Mouse (Mus musculus) liver, embryonic 16.5 days (tissue): ENCODE measurements around the gene Pafah1b3. TPM values are rescaled to one million over a fixed set of nuclear protein-coding genes. Genes with fewer than 3 reads are reported as not detected.

Experiments
- ATAC-seq: fragments of 200-750 bp; cut with Nextera tagmentation; 2 replicates; pipeline ENCODE4 v1.8.0; 2017; ENCODE audit warnings: low read depth, mild to moderate bottlenecking, moderate number of reproducible peaks, moderate library complexity
- H3K27ac ChIP-seq: fragments of 300-500 bp; sonication (generic); 2 replicates; pipeline ENCODE4 v1.5.1; 2014; ENCODE audit warnings: mild to moderate bottlenecking, low read length
- H3K27me3 ChIP-seq: fragments of 300-500 bp; sonication (generic); 2 replicates; pipeline ENCODE4 v1.6.1; 2014; ENCODE audit warnings: low read depth, low read length, mixed read lengths; ENCODE audit not compliant: control insufficient read depth, insufficient read depth
- H3K36me3 ChIP-seq: fragments of 300-500 bp; sonication (generic); 2 replicates; pipeline ENCODE4 v1.6.1; 2014; ENCODE audit warnings: mild to moderate bottlenecking; ENCODE audit not compliant: control insufficient read depth, insufficient read depth
- H3K4me1 ChIP-seq: fragments of 300-500 bp; sonication (generic); 2 replicates; pipeline ENCODE4 v1.6.1; 2014; ENCODE audit warnings: low read depth, low read length, mixed read lengths; ENCODE audit not compliant: control insufficient read depth
- H3K4me2 ChIP-seq: fragments of 300-500 bp; sonication (generic); 2 replicates; pipeline ENCODE4 v1.6.1; 2014; ENCODE audit warnings: low read depth, low read length, mixed read lengths
- H3K4me3 ChIP-seq: fragments of 300-500 bp; sonication (generic); 2 replicates; pipeline ENCODE4 v1.5.1; 2014; ENCODE audit warnings: low read depth, mild to moderate bottlenecking, low read length
- H3K9ac ChIP-seq: fragments of 300-500 bp; sonication (generic); 2 replicates; pipeline ENCODE4 v1.6.1; 2014; ENCODE audit warnings: low read depth, low read length
- H3K9me3 ChIP-seq: fragments of 300-500 bp; sonication (generic); replicated peaks from 2 replicates; pipeline ENCODE4 v1.6.1; 2016; ENCODE audit warnings: low read length; ENCODE audit not compliant: control insufficient read depth
- WGBS: fragments of 180-500 bp; shearing (Covaris S2); extraction: QIAGEN DNeasy Blood & Tissue Kit; methylation state at CpG from one replicate; pipeline ENCODE4 v1.1.7; 2014; ENCODE audit not compliant: insufficient replicate concordance; 5-methylcytosine and 5-hydroxymethylcytosine counted together
- polyA plus RNA-seq: library from polyadenylated mRNA; unstranded; fragments of >200 nt; fragmentation: Nextera tagmentation; extraction: Ambion mirVana; gene quantifications from 2 replicates; pipeline ENCODE4 v1.2.1, GENCODE M21; 2015

The Pafah1b3 gene
- polyA plus RNA-seq, 1 experiment from 2014 or later = 25.6 TPM

GRCm38 (mm10) chr7:25279861-25280791 lies 17.7 kb downstream of the Pafah1b3 start:
- Histone ChIP-seq H3K4me1 (peaks cover 76% of the 10 kb centered on the region), H3K36me3 (peaks cover 1% of the 10 kb centered on the region; the same call in 1 of the 2 replicates), H3K9me3 (no peaks in the 10 kb centered on the region), H3K27ac (peak overlapping the region; percentile 95), H3K9ac (peak overlapping the region; percentile 78), H3K27me3 (no peaks in the 10 kb centered on the region), H3K4me2 (peak overlapping the region; percentile 99), H3K4me3 (peak overlapping the region; percentile 72)
- 0% methylated on average over 6 of the region's 6 CpGs for WGBS
- no peak for ATAC-seq

- Histone ChIP-seq H3K36me3 (no peaks in the 10 kb centered on the region), H3K4me1 (peaks cover 83% of the 10 kb centered on the region), H3K4me2 (peak overlapping the region; percentile 99), H3K4me3 (peak overlapping the region; percentile 72), H3K27ac (peak overlapping the region; percentile 95), H3K9ac (peak overlapping the region; percentile 78), H3K9me3 (no peaks in the 10 kb centered on the region), H3K27me3 (no peaks in the 10 kb centered on the region)
- ATAC-seq = peak; percentile 25
- WGBS = under 1% methylated on average over 46 of the region's 49 CpGs
These were observed 18.5 kb downstream of the Pafah1b3 start for GRCm38 (mm10) chr7:25279076-25279860.

DNA sequence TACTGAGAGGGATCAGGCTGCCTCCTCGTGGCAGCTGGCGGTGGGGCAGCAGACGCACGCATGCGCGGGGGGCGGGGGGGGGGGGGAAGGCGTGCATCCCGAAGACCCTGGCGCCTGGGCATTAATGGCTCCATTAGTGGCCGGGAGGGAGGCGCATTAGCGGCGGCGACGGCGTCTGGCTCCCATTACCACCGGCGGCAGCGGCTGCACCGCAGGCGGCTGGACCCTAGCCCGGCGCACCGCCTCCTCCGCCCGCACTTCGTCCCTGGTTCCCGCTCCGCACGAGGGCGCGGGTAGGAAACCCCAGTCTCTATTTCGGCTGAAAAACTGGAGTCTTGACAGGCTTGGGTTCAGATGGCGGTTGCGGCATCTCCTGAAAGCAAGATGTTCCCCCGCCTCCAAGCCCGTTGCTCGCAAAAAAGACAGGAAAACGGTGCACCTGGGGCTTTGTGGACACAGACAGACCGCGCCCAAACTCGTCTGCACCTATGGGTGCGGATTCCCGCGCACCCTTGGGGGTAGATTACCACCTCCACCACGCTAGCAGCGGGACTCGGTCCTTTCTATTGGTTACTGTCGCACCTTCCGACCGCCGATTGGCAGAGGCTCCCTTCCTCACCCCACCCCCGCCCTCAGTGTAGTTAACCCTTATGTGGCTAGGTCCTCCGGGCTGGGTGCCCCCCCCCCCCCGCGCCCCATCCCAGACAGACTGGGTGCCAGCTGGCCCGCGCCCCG lies 19.3 kb downstream of the Pafah1b3 start:
- no peaks in the 10 kb centered on the region for H3K36me3 ChIP-seq
- peak overlapping the region; percentile 78 for H3K9ac ChIP-seq
- 0% methylated on average over 50 of the region's 60 CpGs for WGBS
- H3K27me3 ChIP-seq = no peaks in the 10 kb centered on the region
- no peaks in the 10 kb centered on the region for H3K9me3 ChIP-seq
- peak; percentile 58 for ATAC-seq
- peak overlapping the region; percentile 72 for H3K4me3 ChIP-seq
- H3K4me2 ChIP-seq = peak overlapping the region; percentile 99
- peaks cover 83% of the 10 kb centered on the region for H3K4me1 ChIP-seq
- H3K27ac ChIP-seq = peak overlapping the region; percentile 95

DNA sequence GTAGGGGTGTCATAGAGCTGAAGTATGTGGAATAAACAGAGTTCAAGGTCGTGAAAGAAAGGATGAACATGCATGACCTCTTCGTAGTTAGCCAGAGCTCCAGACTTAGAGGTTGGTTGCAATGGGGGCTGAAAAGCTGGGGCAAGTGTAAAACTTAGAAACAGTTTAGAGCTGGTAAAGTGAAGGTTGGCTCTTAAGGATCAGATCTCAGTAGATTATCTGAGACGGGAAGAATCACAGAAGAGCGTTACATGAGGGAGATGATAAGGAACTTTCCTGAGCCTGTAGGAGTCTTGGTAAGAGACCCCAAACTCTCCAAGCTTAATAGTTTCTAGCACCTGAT lies 19.8 kb downstream of the Pafah1b3 start:
- H3K4me1 ChIP-seq = peaks cover 83% of the 10 kb centered on the region
- H3K36me3 ChIP-seq = peaks cover 2% of the 10 kb centered on the region
- WGBS = 8% methylated on average over 4 of the region's 4 CpGs
- no peaks in the 10 kb centered on the region for H3K27me3 ChIP-seq
- peak overlapping the region; percentile 78 for H3K9ac ChIP-seq
- H3K4me2 ChIP-seq = peak overlapping the region; percentile 99
- no peaks in the 10 kb centered on the region for H3K9me3 ChIP-seq
- H3K27ac ChIP-seq = peak overlapping the region; percentile 95
- H3K4me3 ChIP-seq = peak overlapping the region; percentile 72
- ATAC-seq = no peak

GRCm38 (mm10) chr7:25277405-25277804 lies 20.4 kb downstream of the Pafah1b3 start:
- Histone ChIP-seq H3K4me3 (no peak overlapping the region), H3K27me3 (no peaks in the 10 kb centered on the region), H3K9ac (peak overlapping the region; percentile 78), H3K9me3 (no peaks in the 10 kb centered on the region), H3K4me1 (peaks cover 86% of the 10 kb centered on the region), H3K36me3 (peaks cover 7% of the 10 kb centered on the region), H3K4me2 (peak overlapping the region; percentile 99), H3K27ac (peak overlapping the region; percentile 95)
- 85% methylated on average over 4 of the region's 4 CpGs for WGBS
- ATAC-seq = no peak

DNA sequence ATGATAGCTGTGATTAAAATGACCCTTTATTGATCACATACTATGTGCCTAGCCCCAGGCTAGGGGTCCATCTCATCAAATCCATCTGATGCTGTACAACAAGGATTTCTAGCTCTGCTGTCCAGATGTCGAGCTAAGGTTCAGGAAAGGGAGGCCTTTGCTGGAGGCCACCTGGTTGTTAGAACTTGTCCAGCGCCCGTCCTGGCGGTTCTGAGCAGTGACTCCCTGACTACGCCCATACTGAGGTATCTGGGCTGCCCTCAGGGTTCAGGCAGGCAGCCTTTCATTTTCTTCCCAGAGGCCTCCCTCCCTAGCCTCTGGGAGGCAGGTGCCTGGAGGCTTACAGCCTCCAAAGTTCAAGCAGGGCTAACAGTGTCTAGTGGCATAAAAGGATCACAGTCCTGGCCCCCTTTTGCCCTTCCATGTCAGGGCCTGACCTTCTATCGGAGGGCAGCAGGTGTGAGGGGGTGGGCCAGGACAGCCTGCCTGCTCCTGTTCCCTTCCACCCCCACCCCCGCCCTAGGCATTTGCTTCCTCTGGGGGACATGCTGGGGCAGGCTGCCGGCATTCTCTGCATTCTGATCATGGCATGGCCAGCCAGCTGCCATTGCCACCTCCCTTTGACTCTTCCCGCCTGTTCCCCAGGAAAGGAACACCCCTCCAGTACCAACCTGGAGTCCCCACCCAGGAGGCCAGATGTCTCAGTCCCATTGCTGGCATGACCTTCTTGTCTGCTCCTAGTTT lies 22.1 kb downstream of the Pafah1b3 start:
- H3K27me3 ChIP-seq = no peaks in the 10 kb centered on the region
- H3K4me2 ChIP-seq = no peak overlapping the region
- 0 out of 2 replicates have a peak overlapping the region, but pooled peaks have one; percentile 35 for H3K9ac ChIP-seq
- H3K4me3 ChIP-seq = no peak overlapping the region
- H3K36me3 ChIP-seq = peaks cover 13% of the 10 kb centered on the region
- WGBS = 58% methylated on average over 9 of the region's 9 CpGs
- no peaks in the 10 kb centered on the region for H3K9me3 ChIP-seq
- no peak for ATAC-seq
- peak overlapping the region; percentile 58 for H3K27ac ChIP-seq
- peaks cover 77% of the 10 kb centered on the region for H3K4me1 ChIP-seq

DNA sequence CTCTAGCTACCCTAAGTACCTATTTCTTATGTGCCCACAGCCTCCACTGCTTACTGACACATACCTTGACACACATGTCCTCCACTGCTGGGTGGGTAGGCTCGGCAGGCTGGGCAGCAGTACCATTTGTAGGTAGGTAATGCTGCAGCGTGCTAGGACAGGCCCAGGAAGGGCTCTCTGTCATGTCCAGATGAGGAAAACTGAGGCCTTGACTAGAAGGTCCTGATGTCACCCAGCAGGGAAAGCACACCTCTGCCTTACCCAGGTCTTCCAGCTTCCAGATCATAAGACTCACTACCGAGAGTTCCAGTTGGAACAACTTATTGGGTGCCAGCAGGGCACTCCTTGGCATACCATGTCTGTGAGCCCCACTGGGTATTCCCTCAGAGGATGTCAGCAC lies 22.8 kb downstream of the Pafah1b3 start:
- Histone ChIP-seq H3K4me1 (peaks cover 76% of the 10 kb centered on the region), H3K27ac (peak overlapping the region; percentile 92), H3K9me3 (no peaks in the 10 kb centered on the region), H3K4me3 (no peak overlapping the region), H3K36me3 (peaks cover 13% of the 10 kb centered on the region), H3K27me3 (no peaks in the 10 kb centered on the region), H3K4me2 (peak overlapping the region; percentile 59; the same call in 1 of the 2 replicates), H3K9ac (peak overlapping the region; percentile 37)
- ATAC-seq = no peak
- WGBS = 76% methylated on average over 3 of the region's 3 CpGs

DNA sequence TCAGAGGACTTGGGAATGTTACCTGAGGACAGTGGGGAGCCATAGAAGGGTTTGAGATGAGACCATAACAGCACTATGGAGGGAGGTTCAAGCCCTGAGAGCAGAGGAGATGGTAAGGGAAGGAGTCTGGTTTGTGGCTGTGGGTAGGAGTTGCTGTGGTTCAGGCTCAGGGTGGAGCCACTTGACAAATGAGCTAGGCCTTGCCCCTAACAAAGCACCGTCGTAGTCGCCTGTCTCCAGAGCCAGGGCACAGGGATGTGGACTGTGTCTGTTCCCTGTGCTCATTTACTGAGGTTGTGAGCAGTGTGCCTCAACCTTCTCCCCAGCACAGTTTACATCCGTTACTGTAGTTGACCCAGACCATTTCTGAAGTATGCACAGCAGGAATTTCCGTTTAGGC lies 23.2 kb downstream of the Pafah1b3 start:
- whole genome bisulfite sequencing = 24% methylated on average over 5 of the region's 5 CpGs
- peaks cover 76% of the 10 kb centered on the region for H3K4me1 ChIP-seq
- H3K27ac ChIP-seq = peak overlapping the region; percentile 92
- ATAC-seq = no peak
- H3K36me3 ChIP-seq = peaks cover 13% of the 10 kb centered on the region
- H3K4me3 ChIP-seq = no peak overlapping the region
- H3K9ac ChIP-seq = peak overlapping the region; percentile 37
- peak overlapping the region; percentile 59 for H3K4me2 ChIP-seq
- no peaks in the 10 kb centered on the region for H3K9me3 ChIP-seq
- no peaks in the 10 kb centered on the region for H3K27me3 ChIP-seq
